Mouse (Mus musculus): ENCODE results near the gene Gm10283. TPM values are rescaled to one million over a fixed set of nuclear protein-coding genes. Genes with fewer than 3 reads are reported as not detected.
"Not testable (repeated sequence)": the region's sequence is repeated elsewhere in the genome, so short reads cannot be mapped to it uniquely, and the experiment has no call there.

Gm10283 gene
- polyA plus RNA-seq (2014; fragmentation: Nextera tagmentation; extraction: Ambion mirVana) = not detected in 2 replicates

DNA sequence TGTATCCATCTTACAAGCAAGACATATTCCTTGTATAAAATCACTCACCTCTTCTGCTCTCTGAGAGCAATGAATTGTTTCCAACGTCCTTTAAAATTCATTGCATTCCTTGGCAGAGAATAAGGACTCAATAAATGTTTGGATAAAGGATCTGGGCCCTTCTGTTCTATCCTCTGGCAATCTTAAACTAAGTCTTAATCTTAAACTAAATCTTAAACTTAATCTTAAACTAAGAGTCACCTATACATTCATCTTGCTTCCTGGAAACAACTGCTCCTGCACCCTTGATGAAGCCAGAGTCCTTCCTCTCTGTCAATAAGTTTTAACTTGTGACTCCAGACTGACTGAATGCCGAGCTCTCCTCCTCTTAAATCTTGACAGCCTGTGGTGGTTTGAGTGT is at the start of gene Gm10283:
TSS of gene Gm10283 (minus strand) at position 101 of the 400 bp plus-strand sequence.
- 13% methylated on average over 2 of the region's 2 CpGs for WGBS
- Histone ChIP-seq H3K36me3 (ENCODE audit: control insufficient read depth, insufficient read depth, low read length) (no peaks in the 10 kb centered on the region), H3K4me3 (ENCODE audit: low read depth, low read length) (no peak within 1 kb of the TSS), H3K4me2 (replicated peaks; ENCODE audit: low read depth, low read length) (no peak within 1 kb of the TSS), H3K27me3 (ENCODE audit: control insufficient read depth, insufficient read depth, low read length) (no peaks in the 10 kb centered on the region), H3K27ac (ENCODE audit: low read length) (no peak within 1 kb of the TSS), H3K9me3 (ENCODE audit: control insufficient read depth, low read depth, low read length) (no peaks in the 10 kb centered on the region), H3K4me1 (ENCODE audit: control insufficient read depth, insufficient read depth, low read length) (no peaks in the 10 kb centered on the region), H3K9ac (replicated peaks; ENCODE audit: low read depth, low read length) (no peak within 1 kb of the TSS)
- ATAC-seq (ENCODE audit: insufficient number of reproducible peaks, insufficient read depth, low FRiP score, low read depth) = no peak

GRCm38 (mm10) chr8:60534945-60535344 is 31.9 kb upstream of the Gm10283 start:
- Histone ChIP-seq H3K4me1 (ENCODE audit: control insufficient read depth, insufficient read depth, low read length) (no peaks in the 10 kb centered on the region), H3K27ac (ENCODE audit: low read length) (no peak overlapping the region), H3K9me3 (ENCODE audit: control insufficient read depth, low read depth, low read length) (no peaks in the 10 kb centered on the region), H3K4me2 (replicated peaks; ENCODE audit: low read depth, low read length) (no peak overlapping the region), H3K27me3 (ENCODE audit: control insufficient read depth, insufficient read depth, low read length) (no peaks in the 10 kb centered on the region), H3K9ac (replicated peaks; ENCODE audit: low read depth, low read length) (no peak overlapping the region), H3K36me3 (ENCODE audit: control insufficient read depth, insufficient read depth, low read length) (no peaks in the 10 kb centered on the region), H3K4me3 (ENCODE audit: low read depth, low read length) (no peak overlapping the region)
- no peak for ATAC-seq (ENCODE audit: insufficient number of reproducible peaks, insufficient read depth, low FRiP score, low read depth)
- WGBS = 64% methylated on average over 2 of the region's 2 CpGs

DNA sequence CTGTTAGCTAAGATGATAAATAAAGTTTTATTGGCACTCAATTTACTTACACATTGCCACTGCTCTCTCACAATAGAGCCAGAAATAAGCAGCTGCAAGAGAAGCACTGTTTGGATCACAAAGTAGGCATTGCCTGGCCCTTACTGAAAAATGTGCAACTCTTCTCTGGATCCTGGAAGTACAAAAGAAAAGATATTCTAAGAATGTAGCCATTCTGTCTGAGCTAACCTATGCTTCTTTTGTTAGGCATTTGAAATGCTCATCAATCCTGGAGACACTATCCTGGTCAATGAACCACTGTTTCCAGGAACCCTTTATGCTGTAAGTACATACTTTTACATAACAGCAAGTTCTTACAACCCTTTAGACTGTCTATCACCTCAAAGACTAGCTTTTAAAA is 15.3 kb upstream of the Gm10283 start:
- no peak for ATAC-seq (ENCODE audit: insufficient number of reproducible peaks, insufficient read depth, low FRiP score, low read depth)

DNA sequence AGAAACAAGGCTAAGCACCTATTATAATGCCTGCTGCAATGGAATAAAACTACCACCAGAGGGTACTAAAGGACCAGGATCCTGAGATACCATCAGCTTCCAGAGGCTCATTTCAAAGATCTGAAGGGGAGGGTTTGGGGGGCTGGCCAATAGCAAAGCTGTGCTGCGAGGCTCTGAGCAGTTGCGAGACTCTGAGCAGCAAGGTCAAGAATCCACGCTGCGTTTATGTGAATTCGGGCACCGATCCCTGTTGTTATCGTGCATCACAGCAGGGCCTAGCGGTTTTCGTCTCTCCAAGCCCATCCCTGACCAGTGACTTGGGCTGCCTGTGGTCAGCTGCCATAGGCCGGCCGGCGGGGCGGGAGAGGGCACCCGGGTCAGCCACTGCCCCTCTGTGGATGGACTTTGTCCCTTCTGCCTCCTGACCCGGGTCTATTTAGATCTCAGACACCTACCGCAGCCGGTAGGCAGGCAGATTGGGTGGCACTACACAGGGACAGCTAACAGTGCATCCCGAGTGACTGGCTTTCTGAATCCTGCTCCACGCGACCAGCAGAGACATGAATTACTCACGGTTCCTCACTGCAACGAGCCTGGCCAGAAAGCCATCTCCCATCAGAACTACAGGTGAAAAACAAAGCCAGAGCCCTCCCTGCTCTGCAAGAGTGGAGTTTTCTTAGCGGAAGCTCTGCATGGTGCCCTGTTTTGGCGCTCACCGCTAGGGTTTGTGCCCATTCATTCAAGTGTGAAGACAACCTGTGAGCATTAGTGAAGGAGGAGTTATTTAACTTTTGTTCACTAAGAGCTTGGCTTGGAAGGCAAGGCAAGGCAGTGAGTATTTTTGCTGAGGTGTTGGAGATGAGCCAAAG is 2.9 kb upstream of the Gm10283 start, which contains the start of gene Aadat:
TSS of gene Aadat (plus strand) at position 280 of the 869 bp plus-strand sequence.
- Histone ChIP-seq H3K9ac (replicated peaks; ENCODE audit: low read depth, low read length) (peak within 1 kb of the TSS; percentile 26; the same call in 1 of the 2 replicates), H3K27me3 (ENCODE audit: control insufficient read depth, insufficient read depth, low read length) (no peaks in the 10 kb centered on the region)
- 1% methylated on average over 25 of the region's 25 CpGs for WGBS

More for the DNA sequence above, 15.3 kb upstream of the Gm10283 start:
- H3K9ac ChIP-seq (replicated peaks; ENCODE audit: low read depth, low read length) = no peak overlapping the region
- no peaks in the 10 kb centered on the region for H3K36me3 ChIP-seq (ENCODE audit: control insufficient read depth, insufficient read depth, low read length)
- H3K9me3 ChIP-seq (ENCODE audit: control insufficient read depth, low read depth, low read length) = no peaks in the 10 kb centered on the region
- no peaks in the 10 kb centered on the region for H3K27me3 ChIP-seq (ENCODE audit: control insufficient read depth, insufficient read depth, low read length)
- H3K4me3 ChIP-seq (ENCODE audit: low read depth, low read length) = no peak overlapping the region
- H3K27ac ChIP-seq (ENCODE audit: low read length) = no peak overlapping the region
- H3K4me1 ChIP-seq (ENCODE audit: control insufficient read depth, insufficient read depth, low read length) = no peaks in the 10 kb centered on the region
- H3K4me2 ChIP-seq (replicated peaks; ENCODE audit: low read depth, low read length) = no peak overlapping the region

DNA sequence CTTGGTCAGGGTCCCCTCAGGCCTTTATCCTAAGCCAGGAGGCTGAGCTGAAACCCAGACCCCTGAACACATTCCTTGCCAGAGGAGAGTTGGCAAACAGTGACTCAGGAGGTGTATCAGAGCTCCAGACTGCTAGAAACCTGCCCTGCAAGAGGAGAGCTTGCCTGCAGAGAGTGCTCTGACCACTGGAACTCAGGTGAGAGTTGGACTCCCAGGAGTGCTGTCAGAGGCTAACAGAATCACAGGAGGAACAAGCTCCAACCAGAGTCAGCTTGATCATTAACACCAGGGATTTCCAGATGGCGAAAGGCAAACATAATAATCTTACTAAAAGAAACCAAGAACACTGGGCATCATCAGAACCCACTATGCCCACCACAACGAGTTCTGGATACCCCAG is 8.0 kb downstream of the Gm10283 start:
- H3K9ac ChIP-seq (replicated peaks; ENCODE audit: low read depth, low read length); H3K27ac ChIP-seq (ENCODE audit: low read length); H3K27me3 ChIP-seq (ENCODE audit: control insufficient read depth, insufficient read depth, low read length); H3K4me1 ChIP-seq (ENCODE audit: control insufficient read depth, insufficient read depth, low read length); H3K36me3 ChIP-seq (ENCODE audit: control insufficient read depth, insufficient read depth, low read length); H3K4me2 ChIP-seq (replicated peaks; ENCODE audit: low read depth, low read length); H3K9me3 ChIP-seq (ENCODE audit: control insufficient read depth, low read depth, low read length); H3K4me3 ChIP-seq (ENCODE audit: low read depth, low read length); ATAC-seq (ENCODE audit: insufficient number of reproducible peaks, insufficient read depth, low FRiP score, low read depth): not testable (repeated sequence)
- 77% methylated on average over 2 of the region's 2 CpGs for WGBS

More for the DNA sequence above, 2.9 kb upstream of the Gm10283 start, which contains the start of gene Aadat:
- ATAC-seq (ENCODE audit: insufficient number of reproducible peaks, insufficient read depth, low FRiP score, low read depth) = peak; percentile 91; the same call in 1 of the 2 replicates
- no peaks in the 10 kb centered on the region for H3K36me3 ChIP-seq (ENCODE audit: control insufficient read depth, insufficient read depth, low read length)
- H3K9me3 ChIP-seq (ENCODE audit: control insufficient read depth, low read depth, low read length) = no peaks in the 10 kb centered on the region
- H3K4me3 ChIP-seq (ENCODE audit: low read depth, low read length) = peak within 1 kb of the TSS; percentile 46
- H3K27ac ChIP-seq (ENCODE audit: low read length) = no peak within 1 kb of the TSS
- no peaks in the 10 kb centered on the region for H3K4me1 ChIP-seq (ENCODE audit: control insufficient read depth, insufficient read depth, low read length)
- H3K4me2 ChIP-seq (replicated peaks; ENCODE audit: low read depth, low read length) = peak within 1 kb of the TSS; percentile 92

DNA sequence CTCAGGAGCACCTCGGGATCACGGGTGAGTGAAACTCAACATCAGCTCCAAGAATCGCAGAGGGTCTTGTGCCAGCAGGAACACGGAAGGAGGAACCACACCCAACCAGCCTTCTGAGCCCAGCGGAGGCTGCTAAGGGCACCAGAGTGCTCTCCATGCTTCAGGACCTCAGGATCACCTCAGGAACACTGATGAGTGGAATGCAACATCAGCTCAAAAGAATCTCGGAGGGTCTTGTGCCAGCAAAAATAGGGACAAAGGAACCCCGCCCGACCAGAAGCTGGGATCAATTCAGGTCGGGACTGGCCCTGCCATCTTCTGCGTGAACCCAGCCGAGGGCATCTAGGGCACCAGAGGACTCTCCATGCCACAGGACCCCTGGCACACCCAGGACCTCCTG is 8.4 kb downstream of the Gm10283 start:
- no peaks in the 10 kb centered on the region for H3K27me3 ChIP-seq (ENCODE audit: control insufficient read depth, insufficient read depth, low read length)
- H3K4me2 ChIP-seq (replicated peaks; ENCODE audit: low read depth, low read length) = no peak overlapping the region
- H3K9me3 ChIP-seq (ENCODE audit: control insufficient read depth, low read depth, low read length) = no peaks in the 10 kb centered on the region
- WGBS = 86% methylated on average over 11 of the region's 11 CpGs
- H3K4me3 ChIP-seq (ENCODE audit: low read depth, low read length) = no peak overlapping the region
- no peak overlapping the region for H3K9ac ChIP-seq (replicated peaks; ENCODE audit: low read depth, low read length)
- H3K36me3 ChIP-seq (ENCODE audit: control insufficient read depth, insufficient read depth, low read length) = no peaks in the 10 kb centered on the region
- no peak overlapping the region for H3K27ac ChIP-seq (ENCODE audit: low read length)
- H3K4me1 ChIP-seq (ENCODE audit: control insufficient read depth, insufficient read depth, low read length) = no peaks in the 10 kb centered on the region
- no peak for ATAC-seq (ENCODE audit: insufficient number of reproducible peaks, insufficient read depth, low FRiP score, low read depth)

DNA sequence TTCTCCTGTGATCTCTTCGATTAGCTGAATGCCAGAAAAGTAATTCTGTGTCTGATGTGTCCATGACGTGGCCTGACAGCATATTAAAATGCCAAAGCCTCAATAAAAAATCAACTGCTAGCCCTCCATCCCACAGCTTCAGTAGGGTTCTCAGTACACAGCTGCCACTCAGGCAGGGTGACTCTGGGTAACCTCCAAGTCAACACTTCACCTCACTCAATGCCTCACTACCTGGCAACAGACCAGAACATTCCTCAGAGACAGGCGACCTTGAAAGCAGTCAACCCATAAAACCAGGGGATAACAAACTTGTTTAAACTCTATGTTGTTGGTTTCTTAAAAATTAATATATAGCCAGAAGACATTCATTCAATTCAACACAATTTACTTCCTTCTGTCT is 10.5 kb downstream of the Gm10283 start:
- no peak overlapping the region for H3K4me3 ChIP-seq (ENCODE audit: low read depth, low read length)
- 68% methylated on average over 3 of the region's 3 CpGs for WGBS
- ATAC-seq (ENCODE audit: insufficient number of reproducible peaks, insufficient read depth, low FRiP score, low read depth) = no peak
- H3K36me3 ChIP-seq (ENCODE audit: control insufficient read depth, insufficient read depth, low read length) = no peaks in the 10 kb centered on the region
- no peaks in the 10 kb centered on the region for H3K27me3 ChIP-seq (ENCODE audit: control insufficient read depth, insufficient read depth, low read length)
- H3K9me3 ChIP-seq (ENCODE audit: control insufficient read depth, low read depth, low read length) = no peaks in the 10 kb centered on the region
- H3K27ac ChIP-seq (ENCODE audit: low read length) = no peak overlapping the region
- H3K9ac ChIP-seq (replicated peaks; ENCODE audit: low read depth, low read length) = no peak overlapping the region
- no peak overlapping the region for H3K4me2 ChIP-seq (replicated peaks; ENCODE audit: low read depth, low read length)
- H3K4me1 ChIP-seq (ENCODE audit: control insufficient read depth, insufficient read depth, low read length) = no peaks in the 10 kb centered on the region

GRCm38 (mm10) chr8:60491871-60492270 is 11.1 kb downstream of the Gm10283 start:
- ATAC-seq (ENCODE audit: insufficient number of reproducible peaks, insufficient read depth, low FRiP score, low read depth) = no peak

More at GRCm38 (mm10) chr8:60491871-60492270, 11.1 kb downstream of the Gm10283 start:
- Histone ChIP-seq H3K36me3 (ENCODE audit: control insufficient read depth, insufficient read depth, low read length) (no peaks in the 10 kb centered on the region), H3K4me2 (replicated peaks; ENCODE audit: low read depth, low read length) (no peak overlapping the region), H3K9ac (replicated peaks; ENCODE audit: low read depth, low read length) (no peak overlapping the region), H3K27me3 (ENCODE audit: control insufficient read depth, insufficient read depth, low read length) (no peaks in the 10 kb centered on the region), H3K27ac (ENCODE audit: low read length) (no peak overlapping the region), H3K9me3 (ENCODE audit: control insufficient read depth, low read depth, low read length) (no peaks in the 10 kb centered on the region), H3K4me3 (ENCODE audit: low read depth, low read length) (no peak overlapping the region), H3K4me1 (ENCODE audit: control insufficient read depth, insufficient read depth, low read length) (no peaks in the 10 kb centered on the region)
- 91% methylated on average over 2 of the region's 2 CpGs for WGBS

Measured in stomach, embryonic 14.5 days (tissue).